Mouse (Mus musculus) left cerebral cortex, adult 9 months (tissue): ENCODE data around the gene Mier3.

Experiments
- DNase-seq, 2 experiments: peaks; one replicate each; pipeline ENCODE4 v3.0.0; 2022; ENCODE audit warnings: low spot score in 2 of 2

Mier3 gene

GRCm38 (mm10) chr13:111680679-111681078 is at the start of gene Mier3:
Gene Mier3 (plus strand): TSS chr13:111680979.
- no peak for DNase-seq

- DNase-seq = no peak
Observed at GRCm38 (mm10) chr13:111634163-111635160, 46.3 kb upstream of the Mier3 start.

DNA sequence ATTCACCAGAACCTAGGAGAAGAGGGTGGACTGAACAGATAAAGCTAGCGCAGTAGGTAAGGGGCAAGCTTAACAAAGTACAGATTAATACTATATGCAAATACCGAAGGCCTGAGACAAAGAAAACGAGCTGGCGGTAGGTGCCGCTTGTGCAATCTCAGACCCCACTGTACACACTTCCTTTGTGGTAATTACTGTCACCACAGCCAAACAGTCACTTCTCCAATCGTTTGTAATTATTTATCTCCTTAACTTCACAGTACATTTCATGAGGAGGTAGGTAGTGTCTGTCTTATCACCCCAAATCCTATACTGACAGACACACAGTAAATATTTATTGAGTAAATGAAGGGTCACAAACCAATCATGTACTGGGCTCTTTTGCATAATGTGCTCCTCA is 40.5 kb upstream of the Mier3 start:
- DNase-seq = no peak

DNA sequence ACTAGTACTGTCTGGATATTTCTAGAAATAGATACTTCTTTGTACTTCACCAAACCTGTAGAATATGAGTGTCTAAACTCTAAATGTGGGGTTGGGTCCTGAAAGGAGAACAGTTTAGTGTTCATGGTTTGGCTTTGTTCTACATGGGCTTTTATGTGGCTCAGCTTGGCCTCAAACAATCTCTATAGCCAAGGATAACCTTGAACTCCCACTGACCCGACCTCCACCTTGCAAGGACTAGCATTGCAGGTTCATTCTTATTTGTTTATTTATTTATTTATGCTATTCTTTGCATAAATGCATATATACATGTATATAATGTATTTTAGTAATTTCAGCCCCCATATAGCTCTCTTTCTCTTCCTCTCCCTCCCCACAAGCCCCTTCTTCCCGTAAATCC is 37.1 kb upstream of the Mier3 start:
- DNase-seq = no peak

DNA sequence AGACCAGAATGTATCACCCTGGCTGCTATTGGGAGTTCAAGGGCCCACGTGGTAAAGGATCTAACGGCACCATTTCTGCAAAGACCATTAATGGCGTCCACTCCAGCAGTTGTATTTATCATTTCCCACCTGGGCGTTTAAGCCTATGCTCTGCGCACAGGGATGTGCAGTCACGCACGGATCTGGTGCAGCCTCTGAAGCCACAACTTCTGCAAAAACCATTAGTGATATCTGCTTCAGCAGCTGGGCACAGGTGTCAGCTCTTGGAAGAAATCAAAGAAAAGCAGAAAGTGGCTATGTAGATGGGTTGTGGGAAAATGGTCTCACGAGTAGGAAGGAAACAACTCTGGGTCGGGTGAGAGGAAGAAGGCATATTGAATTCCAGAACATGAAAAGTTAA is 34.6 kb upstream of the Mier3 start:
- DNase-seq = no peak

DNA sequence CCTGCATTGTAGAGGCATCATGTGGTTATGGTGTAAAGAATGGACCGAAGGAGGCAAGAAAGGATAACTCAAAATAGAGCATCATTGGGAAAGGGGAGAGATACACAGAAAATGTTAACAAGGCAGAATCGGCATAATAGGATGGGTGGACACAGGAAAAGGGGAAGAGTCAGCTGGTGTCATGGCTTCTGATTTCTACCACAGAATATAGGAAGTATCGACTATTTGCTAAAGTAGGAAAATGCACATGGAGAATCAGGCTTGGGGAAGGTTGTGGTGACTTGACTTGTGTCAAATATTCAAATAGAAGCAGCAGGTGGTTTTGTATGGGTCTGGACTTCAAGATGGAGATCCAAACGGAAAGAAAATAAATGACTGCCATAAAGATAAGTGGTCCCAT is 33.5 kb upstream of the Mier3 start:
- no peak for DNase-seq

GRCm38 (mm10) chr13:111651020-111651419 is 29.8 kb upstream of the Mier3 start:
- DNase-seq = no peak

GRCm38 (mm10) chr13:111655273-111655672 is 25.5 kb upstream of the Mier3 start:
- no peak for DNase-seq

- no peak for DNase-seq
Observed at GRCm38 (mm10) chr13:111655856-111656255, 24.9 kb upstream of the Mier3 start.

DNA sequence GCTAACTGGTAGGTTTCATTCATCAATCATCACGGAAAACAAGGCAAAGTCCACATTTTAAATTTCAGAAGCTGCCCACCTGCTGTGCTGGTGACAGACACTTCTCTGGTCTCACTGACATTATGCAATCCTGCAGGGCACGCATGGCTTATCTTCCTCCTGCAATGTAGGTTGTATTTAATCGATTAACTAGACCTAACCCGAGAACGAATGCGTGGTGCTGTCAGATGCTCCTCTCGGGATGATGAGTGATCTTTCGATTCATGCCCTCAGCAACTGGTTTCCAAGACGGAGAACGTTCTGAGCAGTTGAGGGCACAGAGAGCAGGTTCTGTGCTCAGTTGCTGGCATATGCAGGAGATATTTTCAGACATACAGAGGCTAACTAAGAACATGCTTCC is 24.5 kb upstream of the Mier3 start:
- no peak for DNase-seq

- DNase-seq = no peak
Observed at GRCm38 (mm10) chr13:111656769-111657168, 24.0 kb upstream of the Mier3 start.

DNA sequence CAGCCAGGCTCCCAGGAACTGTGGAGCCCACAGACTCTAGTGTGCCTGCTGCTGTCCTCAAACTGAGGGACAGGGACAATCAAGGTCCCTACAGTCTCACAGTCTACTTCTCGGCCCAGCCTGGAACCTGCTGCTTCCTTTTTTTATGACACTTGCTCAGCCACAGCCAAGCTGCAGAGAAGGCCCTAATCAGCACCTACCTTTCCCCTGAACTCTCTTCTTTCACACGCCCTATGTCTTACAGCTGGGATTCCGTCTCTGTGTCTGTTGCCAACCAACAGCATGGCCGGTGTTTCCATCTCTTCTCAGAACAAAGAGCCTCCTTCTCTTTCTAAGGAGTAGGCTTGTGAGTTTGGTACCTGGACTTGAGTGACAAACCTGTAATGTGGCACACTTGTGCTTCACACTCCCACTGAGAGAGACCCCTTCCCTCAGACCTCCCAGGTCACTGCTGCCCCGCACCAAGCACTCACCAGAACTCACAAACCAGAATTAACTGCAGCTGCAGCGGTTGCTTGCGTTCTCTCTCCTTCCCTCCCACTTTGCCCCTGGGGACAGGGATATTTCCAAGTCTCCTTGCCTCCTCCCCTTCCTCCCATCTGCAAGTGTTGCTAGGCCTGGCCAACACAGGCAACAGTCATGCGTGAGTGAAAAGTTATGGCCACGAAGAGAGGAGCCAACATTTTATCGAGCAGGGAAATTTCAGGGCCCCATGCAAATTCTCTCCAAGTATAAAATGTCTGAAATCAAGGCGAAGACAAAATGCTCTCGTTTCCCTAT is 22.1 kb upstream of the Mier3 start:
- no peak for DNase-seq

- DNase-seq = no peak
Observed at GRCm38 (mm10) chr13:111659430-111659829, 21.3 kb upstream of the Mier3 start.

DNA sequence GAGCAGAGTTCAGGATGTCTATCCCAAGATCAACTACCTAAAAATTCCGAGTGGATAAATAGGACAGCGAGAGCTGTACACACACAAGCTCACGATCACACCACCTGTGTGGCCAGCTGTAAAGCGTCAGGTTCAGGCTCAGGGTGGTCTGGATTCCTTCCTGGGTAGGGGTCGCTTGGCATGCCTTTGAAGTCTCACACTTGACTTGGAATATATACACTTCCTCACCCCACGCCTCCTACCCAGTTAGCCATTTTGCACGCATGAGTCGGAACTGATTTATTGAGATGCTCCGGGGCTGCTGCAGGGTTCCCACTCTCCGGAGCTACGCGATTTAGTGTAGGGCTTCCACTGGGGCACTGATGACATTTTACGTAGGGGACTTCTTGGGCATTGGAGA is 20.7 kb upstream of the Mier3 start:
- DNase-seq = no peak

DNA sequence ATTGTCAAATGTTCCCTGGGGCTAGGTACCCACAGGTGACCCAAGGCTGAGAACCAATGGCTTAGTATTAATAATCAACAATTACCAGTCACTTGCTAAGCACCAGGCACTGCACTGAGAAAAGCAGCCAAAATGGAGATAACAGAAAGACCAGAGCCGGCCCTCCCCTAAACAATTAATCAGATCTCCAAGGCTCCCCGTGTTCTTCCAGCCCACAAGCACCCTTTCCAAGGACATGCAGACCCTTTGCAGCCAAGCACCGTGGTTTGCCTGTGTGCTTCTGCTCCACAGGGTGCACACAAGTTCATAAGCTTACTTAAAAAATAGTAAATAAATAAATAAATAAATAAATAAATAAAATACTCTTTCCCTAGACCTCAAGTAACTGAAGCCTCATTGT is 20.2 kb upstream of the Mier3 start:
- DNase-seq = no peak

- no peak for DNase-seq
Observed at GRCm38 (mm10) chr13:111668016-111668415, 12.8 kb upstream of the Mier3 start.

DNA sequence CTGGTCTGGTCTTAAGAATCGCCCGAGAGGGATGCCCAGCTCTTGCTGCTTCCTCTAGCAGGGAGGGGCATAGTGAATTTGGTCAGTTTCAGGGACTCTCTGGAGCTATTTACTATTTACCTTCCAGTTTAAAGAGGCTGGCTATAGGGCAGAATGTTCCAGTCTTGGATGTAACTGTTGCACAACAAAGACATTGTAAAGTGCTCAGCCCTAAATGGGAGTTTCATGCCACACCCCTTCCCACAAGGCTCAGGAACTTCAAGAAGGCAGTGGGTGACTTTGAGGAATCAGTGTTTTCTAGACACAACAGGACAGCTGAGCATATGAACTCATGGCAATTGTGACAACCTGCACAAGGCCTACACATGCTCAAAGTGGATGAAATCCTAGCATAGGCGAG is 3.9 kb upstream of the Mier3 start:
- DNase-seq = no peak

- DNase-seq = no peak
Observed at GRCm38 (mm10) chr13:111684056-111684625, 3.4 kb downstream of the Mier3 start.

GRCm38 (mm10) chr13:111685751-111686462 is 5.1 kb downstream of the Mier3 start:
- DNase-seq = peak; percentile 35 to 80

DNA sequence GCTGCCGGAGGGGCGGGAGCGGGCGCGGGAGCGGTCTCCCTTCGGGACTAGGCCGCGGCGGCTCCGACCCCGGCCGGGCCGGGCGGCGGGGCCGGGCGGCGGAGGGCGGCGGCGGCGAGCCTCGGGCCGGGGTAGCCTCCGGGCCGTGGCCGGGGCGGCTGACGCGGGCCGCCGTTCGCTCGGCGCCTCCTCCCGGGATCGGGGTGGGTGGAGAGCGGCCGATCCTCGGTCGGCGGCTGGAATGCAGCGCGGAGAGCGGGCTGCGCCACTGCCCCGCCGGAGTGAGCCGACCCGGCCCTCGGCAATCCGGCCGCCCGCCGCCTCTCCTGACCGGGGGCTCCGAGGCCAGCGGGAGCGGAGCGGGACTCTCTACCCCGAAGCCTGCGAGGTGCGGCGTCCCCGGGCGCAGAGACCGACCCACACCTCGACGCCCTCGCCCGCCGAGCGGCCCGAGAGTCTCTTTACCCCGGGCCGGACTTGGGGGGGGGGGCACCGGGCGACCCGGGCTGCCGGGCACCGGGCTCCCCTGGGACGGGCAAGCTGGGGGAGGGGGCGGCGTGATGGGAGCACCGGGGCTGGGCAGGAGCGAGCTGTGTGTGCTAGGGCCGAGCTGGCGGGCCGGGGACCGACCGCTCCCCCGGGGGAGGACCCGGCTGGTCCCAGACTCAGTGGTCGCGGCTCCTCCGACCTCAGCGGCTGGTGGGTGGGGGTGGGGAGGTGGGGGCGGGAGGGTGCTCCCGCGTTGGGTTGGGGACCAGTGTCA is 5.9 kb downstream of the Mier3 start:
- DNase-seq = peak in 1 of 2 experiments; percentile 5

- peak in 1 of 2 experiments; percentile 32 for DNase-seq
Observed at GRCm38 (mm10) chr13:111687285-111687781, 6.6 kb downstream of the Mier3 start.
